Mouse (Mus musculus) stomach, postnatal 0 days (tissue): ENCODE results near the gene Sipa1l2. TPM values are rescaled to one million over a fixed set of nuclear protein-coding genes. Genes with fewer than 3 reads are reported as not detected.

Experiments
- ATAC-seq: fragments of 200-750 bp; cut with Nextera tagmentation; 2 replicates; pipeline ENCODE4 v1.8.0; 2017; ENCODE audit not compliant: low FRiP score, low TSS enrichment
- DNase-seq: peaks from one replicate; pipeline ENCODE4 v3.0.0-alpha.2; 2016; ENCODE audit warnings: low spot score
- H3K27ac ChIP-seq: fragments of 300-500 bp; sonication (generic); replicated peaks from 2 replicates; pipeline ENCODE4 v1.5.1; 2014; ENCODE audit warnings: mild to moderate bottlenecking, control low read depth
- H3K27me3 ChIP-seq: fragments of 300-500 bp; sonication (generic); 2 replicates; pipeline ENCODE4 v1.6.1; 2014; ENCODE audit warnings: low read length; ENCODE audit not compliant: control insufficient read depth, insufficient read depth
- H3K36me3 ChIP-seq: fragments of 300-500 bp; sonication (generic); 2 replicates; pipeline ENCODE4 v1.6.1; 2014; ENCODE audit warnings: low read length, mixed read lengths; ENCODE audit not compliant: control insufficient read depth, insufficient read depth
- H3K4me1 ChIP-seq: fragments of 300-500 bp; sonication (generic); replicated peaks from 2 replicates; pipeline ENCODE4 v1.6.1; 2014; ENCODE audit warnings: antibody characterized with exemption; ENCODE audit not compliant: control insufficient read depth, insufficient read depth
- H3K4me2 ChIP-seq: fragments of 300-500 bp; sonication (generic); replicated peaks from 2 replicates; pipeline ENCODE4 v1.6.1; 2014; ENCODE audit warnings: low read depth, mild to moderate bottlenecking, control low read depth, moderate library complexity
- H3K4me3 ChIP-seq: fragments of 300-500 bp; sonication (generic); 2 replicates; pipeline ENCODE4 v1.5.1; 2014; ENCODE audit warnings: low read depth, low read length, control low read depth
- H3K9ac ChIP-seq: fragments of 300-500 bp; sonication (generic); 2 replicates; pipeline ENCODE4 v1.6.1; 2014; ENCODE audit warnings: mild to moderate bottlenecking, low read length, control low read depth, mixed read lengths
- H3K9me3 ChIP-seq: fragments of 300-500 bp; sonication (generic); 2 replicates; pipeline ENCODE4 v1.6.1; 2016; ENCODE audit warnings: low read length; ENCODE audit not compliant: control insufficient read depth
- CTCF ChIP-seq: IDR thresholded peaks from 2 replicates; pipeline ENCODE4 v1.5.1; 2016; ENCODE audit warnings: antibody characterized with exemption, low read depth, mild to moderate bottlenecking, moderate library complexity
- EP300 ChIP-seq: optimal IDR thresholded peaks from 2 replicates; pipeline ENCODE3; 2016; ENCODE audit warnings: antibody characterized with exemption
- WGBS: fragments of 180-500 bp; shearing (Covaris S2); extraction: QIAGEN DNeasy Blood & Tissue Kit; methylation state at CpG from one replicate; pipeline ENCODE4 v1.1.7; 2014; 5-methylcytosine and 5-hydroxymethylcytosine counted together
- polyA plus RNA-seq: library from polyadenylated mRNA; unstranded; fragments of >200 nt; fragmentation: Nextera tagmentation; extraction: Ambion mirVana; gene quantifications from 2 replicates; pipeline ENCODE4 v1.2.1, GENCODE M21; 2015

The Sipa1l2 gene
- polyA plus RNA-seq, 1 experiment from 2014 or later: 3.1 TPM

DNA sequence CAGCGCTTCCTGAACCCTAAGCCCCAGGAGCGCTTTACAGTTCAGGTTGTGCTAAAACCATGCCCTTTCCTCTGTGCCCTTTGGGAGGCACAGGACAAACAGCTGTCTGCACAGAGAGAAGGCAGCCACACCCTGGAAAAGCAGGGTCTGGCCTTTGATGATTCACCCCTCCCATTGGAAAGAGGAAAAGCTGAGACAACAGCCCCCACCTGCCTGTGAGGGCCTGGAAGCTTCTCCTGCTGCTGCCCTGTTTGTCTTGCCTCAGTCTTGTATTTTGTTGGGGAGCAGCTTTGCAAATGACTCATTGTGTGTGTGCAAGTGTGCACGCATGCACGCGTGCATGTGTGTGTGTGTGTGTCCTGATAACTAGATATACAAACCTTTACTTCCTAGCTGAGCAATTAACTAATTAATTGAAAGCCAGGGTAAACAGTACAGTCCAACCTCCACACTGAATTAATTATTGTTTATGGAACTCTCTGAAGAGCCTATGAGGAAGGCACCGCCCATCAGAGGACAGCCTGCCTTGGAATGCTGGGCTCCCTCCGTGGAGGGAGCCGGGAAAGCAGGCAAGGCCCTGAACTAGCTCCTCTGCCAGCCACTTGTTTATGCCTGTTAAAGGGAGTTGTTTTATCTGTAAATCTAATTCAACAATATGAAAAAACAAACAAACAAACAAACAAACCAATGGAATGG is 35.4 kb upstream of the Sipa1l2 start:
- H3K4me2 ChIP-seq: no peak overlapping the region
- H3K9me3 ChIP-seq: no peaks in the 10 kb centered on the region
- peak; percentile 47; the same call in 1 of the 2 replicates for ATAC-seq
- H3K27me3 ChIP-seq: no peaks in the 10 kb centered on the region
- H3K4me3 ChIP-seq: no peak overlapping the region
- H3K4me1 ChIP-seq: no peaks in the 10 kb centered on the region
- TF ChIP-seq CTCF: no peak
- TF ChIP-seq EP300: no peak
- no peak overlapping the region for H3K27ac ChIP-seq
- no peaks in the 10 kb centered on the region for H3K36me3 ChIP-seq
- 50% methylated on average over 8 of the region's 8 CpGs for WGBS
- no peak overlapping the region for H3K9ac ChIP-seq
- DNase-seq: no peak

GRCm38 (mm10) chr8:125604213-125604816 is 34.7 kb upstream of the Sipa1l2 start:
- H3K9ac ChIP-seq: no peak overlapping the region
- H3K4me3 ChIP-seq: no peak overlapping the region
- ATAC-seq: no peak
- H3K4me1 ChIP-seq: no peaks in the 10 kb centered on the region
- H3K4me2 ChIP-seq: no peak overlapping the region
- no peaks in the 10 kb centered on the region for H3K27me3 ChIP-seq
- no peak for DNase-seq
- TF ChIP-seq CTCF (no peak), EP300 (no peak)
- no peaks in the 10 kb centered on the region for H3K36me3 ChIP-seq
- H3K9me3 ChIP-seq: no peaks in the 10 kb centered on the region
- WGBS: 86% methylated on average over 18 of the region's 18 CpGs
- no peak overlapping the region for H3K27ac ChIP-seq

- H3K4me1 ChIP-seq: no peaks in the 10 kb centered on the region
- DNase-seq: no peak
- no peak overlapping the region for H3K9ac ChIP-seq
- WGBS: 86% methylated on average over 8 of the region's 8 CpGs
- no peak overlapping the region for H3K4me2 ChIP-seq
- TF ChIP-seq EP300 (no peak), CTCF (no peak)
- H3K9me3 ChIP-seq: no peaks in the 10 kb centered on the region
- ATAC-seq: no peak
- no peaks in the 10 kb centered on the region for H3K36me3 ChIP-seq
- no peak overlapping the region for H3K4me3 ChIP-seq
- H3K27me3 ChIP-seq: no peaks in the 10 kb centered on the region
- no peak overlapping the region for H3K27ac ChIP-seq
These were observed 33.8 kb upstream of the Sipa1l2 start for GRCm38 (mm10) chr8:125603312-125603840.

- 68% methylated on average over 12 of the region's 12 CpGs for WGBS
- H3K36me3 ChIP-seq: no peaks in the 10 kb centered on the region
- H3K4me3 ChIP-seq: no peak overlapping the region
- no peak overlapping the region for H3K27ac ChIP-seq
- H3K4me2 ChIP-seq: no peak overlapping the region
- H3K9ac ChIP-seq: no peak overlapping the region
- H3K9me3 ChIP-seq: no peaks in the 10 kb centered on the region
- TF ChIP-seq CTCF (no peak), EP300 (no peak)
- H3K27me3 ChIP-seq: no peaks in the 10 kb centered on the region
- DNase-seq (no peak), ATAC-seq (no peak)
- H3K4me1 ChIP-seq: no peaks in the 10 kb centered on the region
These were observed 30.6 kb upstream of the Sipa1l2 start for GRCm38 (mm10) chr8:125600033-125600686.

DNA sequence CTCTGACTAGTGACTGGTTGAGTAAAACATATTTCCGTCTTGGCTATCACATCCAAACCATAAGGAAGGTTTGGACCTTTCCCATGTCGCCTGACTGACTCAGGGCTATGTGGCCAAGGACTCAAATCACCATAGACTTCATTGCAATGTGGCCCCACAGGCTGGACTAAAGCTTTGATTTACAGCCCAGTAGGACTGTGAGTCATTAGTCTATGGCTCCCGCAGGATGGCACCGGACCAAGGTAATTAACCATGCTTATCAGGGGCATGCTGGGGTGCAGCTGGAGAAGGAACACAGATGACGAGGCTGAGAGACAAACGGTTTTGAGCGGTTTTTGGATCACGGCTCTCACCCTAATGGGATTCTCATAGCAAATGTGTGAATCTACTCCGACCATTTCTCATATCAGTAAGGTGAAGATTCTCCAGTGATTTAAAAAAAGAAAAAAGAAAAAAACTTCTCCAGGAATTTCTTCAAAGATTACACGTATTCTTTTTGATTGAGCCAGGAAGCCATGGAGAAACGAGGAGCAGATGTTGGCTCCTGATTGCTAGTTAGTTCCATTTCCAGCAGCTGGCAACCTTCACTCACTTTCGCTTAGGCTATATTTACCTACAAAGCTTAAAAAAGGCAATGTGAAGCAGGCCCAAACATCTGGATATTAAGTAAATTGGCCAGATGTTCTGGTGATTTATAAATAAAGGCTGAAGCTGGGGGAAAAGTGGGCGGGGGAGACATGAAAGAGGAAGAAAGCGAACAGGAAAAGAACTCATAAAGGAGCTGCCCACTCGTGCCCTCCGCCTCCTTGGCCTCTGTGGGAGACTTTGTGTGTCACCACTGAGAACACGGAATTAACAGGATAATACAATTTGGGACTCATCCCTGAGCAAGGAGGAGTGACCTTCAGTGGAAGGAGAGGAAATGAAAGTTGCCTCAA is 26.2 kb upstream of the Sipa1l2 start:
- Histone ChIP-seq H3K27me3 (no peaks in the 10 kb centered on the region), H3K9ac (no peak overlapping the region), H3K4me2 (no peak overlapping the region), H3K36me3 (no peaks in the 10 kb centered on the region), H3K9me3 (no peaks in the 10 kb centered on the region), H3K4me1 (no peaks in the 10 kb centered on the region), H3K4me3 (no peak overlapping the region), H3K27ac (no peak overlapping the region)
- ATAC-seq (no peak), DNase-seq (peak; percentile 33)
- TF ChIP-seq CTCF (no peak), EP300 (no peak)
- WGBS: 40% methylated on average over 17 of the region's 17 CpGs
